ENCODE assay signal across 8 mouse cellular contexts in the genomic region with DNA sequence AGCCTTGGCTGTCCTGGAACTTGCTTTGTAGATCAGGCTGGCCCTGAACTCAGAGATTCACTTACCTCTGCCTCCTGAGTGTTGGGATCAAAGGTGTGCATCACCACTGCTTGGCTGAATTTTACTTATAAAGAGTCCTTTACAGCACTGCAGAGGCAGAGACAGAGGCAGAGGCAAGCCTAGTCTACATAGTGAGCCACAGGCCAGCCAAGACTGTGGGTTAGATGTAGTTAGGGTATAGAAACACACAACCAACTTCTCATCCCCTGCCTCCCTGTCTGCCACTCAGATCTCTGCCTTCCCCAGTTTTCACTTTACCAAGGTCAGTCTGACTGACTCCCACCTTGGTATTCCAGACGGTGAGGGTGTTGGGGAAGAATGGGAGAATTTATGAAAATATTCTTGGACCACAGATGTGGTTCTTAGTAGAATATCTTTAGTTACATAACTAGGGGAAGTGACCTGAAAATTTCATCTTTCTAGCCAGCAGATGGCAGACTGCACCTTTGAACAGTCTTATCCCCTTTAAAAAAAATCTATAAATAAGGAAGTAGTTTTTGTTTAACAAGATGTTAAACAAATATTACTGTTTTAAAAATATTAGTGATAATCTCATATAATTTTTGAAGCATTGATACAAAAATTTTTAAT.
A peak's percentile ranks its signal among the peaks of the same experiment; 100 is the strongest.
DNase-seq lines count a peak whose midpoint lies in the region; ATAC-seq and TF ChIP-seq lines count a peak whose summit lies in the region.

No protein-coding gene starts in this region.

- H3K9me3 ChIP-seq in limb, embryonic 14.5 days (ENCODE audit: control insufficient read depth, low read length) = no peaks in the 10 kb centered on the region
- no peaks in the 10 kb centered on the region for H3K9me3 ChIP-seq in limb, embryonic 10.5 days (replicated peaks)

- no peak overlapping the region for H3K4me3 ChIP-seq in limb, embryonic 14.5 days (replicated peaks; ENCODE audit: low read length)
- H3K4me3 ChIP-seq in limb, embryonic 10.5 days = no peak overlapping the region

- TF ChIP-seq POLR2A in limb, embryonic 14.5 days (IDR thresholded peaks at IDR 0.05; ENCODE audit: borderline replicate concordance, extremely low read depth, insufficient read depth, insufficient read length) = no peak

- peak; percentile 42 for DNase-seq in embryo, embryonic 10.5 days (ENCODE audit: low spot score)
- DNase-seq in embryo, embryonic 10 days (ENCODE audit: low spot score) = no peak
- peak; percentile 71 for DNase-seq in limb, embryonic 14.5 days (ENCODE audit: low spot score)
- no peak for DNase-seq in limb, embryonic 10.5 days (ENCODE audit: low spot score)
- peak; percentile 78 for DNase-seq in NIH3T3 (ENCODE audit: low read depth)
- peak; percentile 29 for DNase-seq in heart, postnatal 4 days
- DNase-seq in retina, postnatal 1 day = peak; percentile 29
- DNase-seq in adrenal gland, adult 8-10 months = no peak

- H3K27me3 ChIP-seq in limb, embryonic 14.5 days (ENCODE audit: control insufficient read depth, insufficient read depth, low read length) = no peaks in the 10 kb centered on the region
- H3K27me3 ChIP-seq in limb, embryonic 10.5 days (ENCODE audit: low read depth, poor library complexity, severe bottlenecking) = no peaks in the 10 kb centered on the region

- no peak overlapping the region for H3K27ac ChIP-seq in limb, embryonic 14.5 days (replicated peaks; ENCODE audit: low read depth, low read length)
- no peak overlapping the region for H3K27ac ChIP-seq in limb, embryonic 10.5 days

- no peak for ATAC-seq in limb, embryonic 14.5 days (ENCODE audit: low FRiP score, low read depth)

- 58% methylated on average over 1 of the region's 1 CpGs for WGBS in limb, embryonic 14.5 days
- 76% methylated on average over 1 of the region's 1 CpGs for WGBS in limb, embryonic 10.5 days

- H3K36me3 ChIP-seq in limb, embryonic 14.5 days (ENCODE audit: control insufficient read depth, insufficient read depth, low read length) = peaks cover 5% of the 10 kb centered on the region; the same call in 1 of the 2 replicates
- peaks cover 5% of the 10 kb centered on the region for H3K36me3 ChIP-seq in limb, embryonic 10.5 days

- no peak overlapping the region for H3K4me2 ChIP-seq in limb, embryonic 14.5 days (replicated peaks; ENCODE audit: low read depth, low read length, severe bottlenecking)

- H3K9ac ChIP-seq in limb, embryonic 14.5 days (ENCODE audit: low read depth, low read length, severe bottlenecking) = no peak overlapping the region

- H3K4me1 ChIP-seq in limb, embryonic 14.5 days (ENCODE audit: control insufficient read depth, insufficient read depth, low read length) = no peaks in the 10 kb centered on the region
- H3K4me1 ChIP-seq in limb, embryonic 10.5 days = no peaks in the 10 kb centered on the region

Comparison
In these comparisons a context has a peak if more than half of its experiments do, and no peak if none do; other contexts are left out.
1. DNase-seq: peak in embryo, embryonic 10.5 days (single experiment), limb, embryonic 14.5 days (single experiment), NIH3T3 (single experiment), heart, postnatal 4 days (single experiment) and retina, postnatal 1 day (single experiment); none in embryo, embryonic 10 days (single experiment), limb, embryonic 10.5 days (single experiment) and adrenal gland, adult 8-10 months (single experiment).